Mouse (Mus musculus) neural tube, postnatal 0 days (tissue): Measurements from ENCODE around the gene Anapc5. TPM values are rescaled to one million over a fixed set of nuclear protein-coding genes. Genes with fewer than 3 reads are reported as not detected.

Source experiments
- polyA plus RNA-seq: library from polyadenylated mRNA; unstranded; fragments of >200 nt; fragmentation: Nextera tagmentation; extraction: Ambion mirVana; gene quantifications from 2 replicates; pipeline ENCODE4 v1.2.1, GENCODE M21; 2015

The Anapc5 gene
- 300 and 325 TPM in 2 replicates for polyA plus RNA-seq

GRCm38 (mm10) chr5:122820777-122821523, at the start of gene Anapc5:
Gene Anapc5, minus strand, starts transcription at chr5:122821339.

GRCm38 (mm10) chr5:122849521-122850318, 28.6 kb upstream of the Anapc5 start, which contains the start of gene Rnf34:
Gene Rnf34, plus strand, starts transcription at chr5:122850048.

GRCm38 (mm10) chr5:122779277-122779834, 41.8 kb downstream of the Anapc5 start, which contains the start of gene Camkk2:
Gene Camkk2, minus strand, starts transcription at chr5:122779409.

Other genes starting within 250 kb of the Anapc5 start
- gene Ift81, start 206.8 kb downstream of the Anapc5 start, polyA plus RNA-seq, result 59.2 and 63.2 TPM in 2 replicates
- gene P2rx7, start 177.4 kb downstream of the Anapc5 start, polyA plus RNA-seq, result 7.6 and 8.5 TPM in 2 replicates
- gene P2rx4, start 113.8 kb downstream of the Anapc5 start, polyA plus RNA-seq, result 19.1 and 19.5 TPM in 2 replicates
- gene Camkk2, start 41.9 kb downstream of the Anapc5 start, polyA plus RNA-seq, result 58.0 and 60.7 TPM in 2 replicates
- 38.2 and 38.9 TPM in 2 replicates for gene Rnf34, start 28.7 kb upstream of the Anapc5 start, polyA plus RNA-seq
- 62.5 and 67.7 TPM in 2 replicates for gene Kdm2b, start 168.5 kb upstream of the Anapc5 start, polyA plus RNA-seq
- gene Orai1, start 193.7 kb upstream of the Anapc5 start, polyA plus RNA-seq, result 21.3 and 25.7 TPM in 2 replicates
- 1.0 and 1.1 TPM in 2 replicates for gene Morn3, start 225.7 kb upstream of the Anapc5 start, polyA plus RNA-seq
- gene Tmem120b, start 247.1 kb upstream of the Anapc5 start, polyA plus RNA-seq, result 14.9 and 17.1 TPM in 2 replicates